Mouse (Mus musculus) olfactory bulb, adult 2 months (tissue): ENCODE measurements around the gene Krt26. TPM values are rescaled to one million over a fixed set of nuclear protein-coding genes. Genes with fewer than 3 reads are reported as not detected.

Experiments used
- H3K27ac ChIP-seq: fragments of 200-500 bp; 2 replicates; pipeline ENCODE4 v1.5.1; 2012; ENCODE audit warnings: low read depth, low read length; ENCODE audit not compliant: insufficient read depth
- H3K4me1 ChIP-seq: fragments of 200-500 bp; 2 replicates; pipeline ENCODE4 v1.6.1; 2012; ENCODE audit warnings: low read length; ENCODE audit not compliant: control insufficient read depth, insufficient read depth
- H3K4me3 ChIP-seq: fragments of 200-500 bp; 2 replicates; pipeline ENCODE4 v1.5.1; 2012; ENCODE audit warnings: mild to moderate bottlenecking, low read depth, low read length, moderate library complexity; ENCODE audit not compliant: insufficient read depth
- CTCF ChIP-seq: fragments of 200-500 bp; IDR thresholded peaks from 2 replicates; pipeline ENCODE4 v1.5.1; 2012; ENCODE audit warnings: low read depth, mild to moderate bottlenecking, low read length, moderate library complexity; ENCODE audit not compliant: insufficient read depth
- POLR2A ChIP-seq: fragments of 200-500 bp; IDR thresholded peaks from 2 replicates; pipeline ENCODE4 v1.6.1; 2012; ENCODE audit warnings: mild to moderate bottlenecking, low read depth, low read length, moderate library complexity; ENCODE audit not compliant: insufficient read depth
- WGBS: fragments of 180-500 bp; shearing (Covaris S2); methylation state at CpG from one replicate; pipeline ENCODE4 v1.1.7; 2018; 5-methylcytosine and 5-hydroxymethylcytosine counted together
- polyA plus RNA-seq: library from polyadenylated mRNA; stranded (reverse); fragments of >200 nt; gene quantifications from 2 replicates; pipeline ENCODE4 v1.2.4, GENCODE M21; 2012; ENCODE audit warnings: low replicate concordance; ENCODE audit not compliant: missing spikeins, insufficient read depth, insufficient read length

Gene Krt26
- polyA plus RNA-seq, 1 experiment = not detected

- 26% methylated on average over 2 of the region's 2 CpGs for WGBS
- Histone ChIP-seq H3K27ac (no peak overlapping the region), H3K4me3 (no peak overlapping the region), H3K4me1 (no peaks in the 10 kb centered on the region)
- TF ChIP-seq CTCF (no peak), POLR2A (no peak)
Observed at GRCm38 (mm10) chr11:99307579-99307978, 30.2 kb downstream of the Krt26 start.

- TF ChIP-seq POLR2A (no peak), CTCF (no peak)
- Histone ChIP-seq H3K4me3 (no peak overlapping the region), H3K27ac (no peak overlapping the region), H3K4me1 (no peaks in the 10 kb centered on the region)
- 55% methylated on average over 5 of the region's 5 CpGs for WGBS
Observed at GRCm38 (mm10) chr11:99295039-99295438, 42.7 kb downstream of the Krt26 start.

- WGBS = 33% methylated on average over 5 of the region's 5 CpGs
- no peak overlapping the region for H3K27ac ChIP-seq
- TF ChIP-seq POLR2A = no peak
- TF ChIP-seq CTCF = no peak
Observed at GRCm38 (mm10) chr11:99292846-99293245, 44.9 kb downstream of the Krt26 start.

GRCm38 (mm10) chr11:99284833-99285312 is 52.9 kb downstream of the Krt26 start, which contains the start of gene Krt24:
Krt24 (minus strand) TSS chr11:99285262.
- no peak within 1 kb of the TSS for H3K27ac ChIP-seq
- 51% methylated on average over 11 of the region's 11 CpGs for WGBS
- no peak within 1 kb of the TSS for H3K4me3 ChIP-seq
- TF ChIP-seq CTCF = no peak
- no peak for TF ChIP-seq POLR2A
- peaks cover 4% of the 10 kb centered on the region; the same call in 1 of the 2 replicates for H3K4me1 ChIP-seq

More at GRCm38 (mm10) chr11:99292846-99293245, 44.9 kb downstream of the Krt26 start:
- H3K4me1 ChIP-seq = no peaks in the 10 kb centered on the region
- no peak overlapping the region for H3K4me3 ChIP-seq

GRCm38 (mm10) chr11:99284011-99284410 is 53.8 kb downstream of the Krt26 start:
- H3K4me3 ChIP-seq = no peak overlapping the region
- 79% methylated on average over 5 of the region's 5 CpGs for WGBS
- H3K4me1 ChIP-seq = peaks cover 4% of the 10 kb centered on the region; the same call in 1 of the 2 replicates
- TF ChIP-seq CTCF (no peak), POLR2A (no peak)
- H3K27ac ChIP-seq = no peak overlapping the region

- Histone ChIP-seq H3K4me3 (no peak overlapping the region), H3K27ac (no peak overlapping the region), H3K4me1 (peaks cover 4% of the 10 kb centered on the region; the same call in 1 of the 2 replicates)
- 58% methylated on average over 4 of the region's 4 CpGs for WGBS
- no peak for TF ChIP-seq CTCF
- no peak for TF ChIP-seq POLR2A
Observed at GRCm38 (mm10) chr11:99283334-99283733, 54.4 kb downstream of the Krt26 start.

- WGBS = 83% methylated on average over 9 of the region's 9 CpGs
- TF ChIP-seq CTCF = no peak
- TF ChIP-seq POLR2A = no peak
- Histone ChIP-seq H3K27ac (no peak overlapping the region), H3K4me3 (no peak overlapping the region), H3K4me1 (peaks cover 4% of the 10 kb centered on the region; the same call in 1 of the 2 replicates)
Observed at GRCm38 (mm10) chr11:99281116-99281515, 56.6 kb downstream of the Krt26 start.

- Histone ChIP-seq H3K27ac (no peak overlapping the region), H3K4me3 (no peak overlapping the region), H3K4me1 (peaks cover 3% of the 10 kb centered on the region; the same call in 1 of the 2 replicates)
- TF ChIP-seq CTCF = no peak
- no peak for TF ChIP-seq POLR2A
- WGBS = 62% methylated on average over 5 of the region's 5 CpGs
Observed at GRCm38 (mm10) chr11:99279986-99280385, 57.8 kb downstream of the Krt26 start.

Other genes starting within 250 kb of the Krt26 start
- not detected in 2 replicates for gene Tns4, start 248.7 kb downstream of the Krt26 start, polyA plus RNA-seq
- not detected in 2 replicates for gene Ccr7, start 182.9 kb downstream of the Krt26 start, polyA plus RNA-seq
- 488 TPM in 1 of 2 replicates, not detected in the other for gene Smarce1, start 106.9 kb downstream of the Krt26 start, polyA plus RNA-seq
- not detected in 2 replicates for gene Krt222, start 93.9 kb downstream of the Krt26 start, polyA plus RNA-seq
- not detected in 2 replicates for gene Krt24, start 52.7 kb downstream of the Krt26 start, polyA plus RNA-seq
- gene Krt25, start 15.0 kb downstream of the Krt26 start, polyA plus RNA-seq = not detected in 2 replicates
- gene Krt27, start 13.1 kb upstream of the Krt26 start, polyA plus RNA-seq = not detected in 2 replicates
- gene Krt28, start 36.9 kb upstream of the Krt26 start, polyA plus RNA-seq = not detected in 2 replicates
- not detected in 2 replicates for gene Krt10, start 51.4 kb upstream of the Krt26 start, polyA plus RNA-seq
- not detected in 2 replicates for gene Krt12, start 84.3 kb upstream of the Krt26 start, polyA plus RNA-seq
- gene Krt20, start 100.2 kb upstream of the Krt26 start, polyA plus RNA-seq = not detected in 2 replicates
- gene Krt23, start 155.2 kb upstream of the Krt26 start, polyA plus RNA-seq = not detected in 2 replicates
- gene Krt39, start 183.4 kb upstream of the Krt26 start, polyA plus RNA-seq = not detected in 2 replicates
- gene Krt40, start 205.2 kb upstream of the Krt26 start, polyA plus RNA-seq = not detected in 2 replicates
- not detected in 2 replicates for gene Krtap3-3, start 212.9 kb upstream of the Krt26 start, polyA plus RNA-seq
- gene Krtap3-2, start 218.9 kb upstream of the Krt26 start, polyA plus RNA-seq = not detected in 2 replicates
- not detected in 2 replicates for gene Gm11939, start 221.5 kb upstream of the Krt26 start, polyA plus RNA-seq
- gene Krtap3-1, start 228.7 kb upstream of the Krt26 start, polyA plus RNA-seq = not detected in 2 replicates
- not detected in 2 replicates for gene Krtap1-5, start 243.1 kb upstream of the Krt26 start, polyA plus RNA-seq
- not detected in 2 replicates for gene Krtap1-4, start 245.7 kb upstream of the Krt26 start, polyA plus RNA-seq